Comparison of ENCODE assay signal across 9 mouse cellular contexts in genomic region chr5:108029968-108030367, GRCm38 (mm10). TPM values are rescaled to one million over a fixed set of nuclear protein-coding genes. Genes with fewer than 3 reads are reported as not detected.
DNase-seq lines count a peak whose midpoint lies in the region; ATAC-seq and TF ChIP-seq lines count a peak whose summit lies in the region.
"Had no signal": no experiment of that assay in that cellular context is flagged by ENCODE, and none has a peak within 500 bp of the region (broad histone marks: within the 10 kb centered on the region; RNA-seq: fewer than 3 reads in every experiment).

No protein-coding gene starts in this region.

- no peak overlapping the region for H3K27ac ChIP-seq in kidney, adult 2 months (ENCODE audit: insufficient read depth, low read depth, low read length)
- H3K27ac ChIP-seq in kidney, embryonic 16.5 days (ENCODE audit: low read length): no peak overlapping the region
- H3K27ac ChIP-seq in cortical plate, adult 2 months (ENCODE audit: insufficient read depth, low read length): no peak overlapping the region
- H3K27ac ChIP-seq in midbrain, embryonic 15.5 days: no peak overlapping the region
- H3K27ac ChIP-seq in neural tube, embryonic 15.5 days (replicated peaks): no peak overlapping the region
- H3K27ac ChIP-seq: stomach, embryonic 15.5 days had no signal

- no peaks in the 10 kb centered on the region for H3K4me1 ChIP-seq in kidney, adult 2 months (ENCODE audit: control insufficient read depth, insufficient read depth, low read length)
- H3K4me1 ChIP-seq in kidney, embryonic 16.5 days (ENCODE audit: insufficient read depth, low read length): no peaks in the 10 kb centered on the region
- no peaks in the 10 kb centered on the region for H3K4me1 ChIP-seq in cortical plate, adult 2 months (ENCODE audit: control insufficient read depth, insufficient read depth, low read length)
- no peaks in the 10 kb centered on the region for H3K4me1 ChIP-seq in midbrain, embryonic 15.5 days
- H3K4me1 ChIP-seq in neural tube, embryonic 15.5 days: no peaks in the 10 kb centered on the region
- H3K4me1 ChIP-seq: stomach, embryonic 15.5 days had no signal

- 81% methylated on average over 2 of the region's 2 CpGs for WGBS in kidney, adult 2 months
- WGBS in kidney, embryonic 16.5 days: 68% methylated on average over 2 of the region's 2 CpGs
- 86% methylated on average over 2 of the region's 2 CpGs for WGBS in midbrain, embryonic 15.5 days
- WGBS in neural tube, embryonic 15.5 days: 84% methylated on average over 2 of the region's 2 CpGs

- no peak overlapping the region for H3K9ac ChIP-seq in kidney, embryonic 16.5 days (replicated peaks; ENCODE audit: low read length)
- no peak overlapping the region for H3K9ac ChIP-seq in midbrain, embryonic 15.5 days
- no peak overlapping the region for H3K9ac ChIP-seq in neural tube, embryonic 15.5 days (replicated peaks)
- H3K9ac ChIP-seq: stomach, embryonic 15.5 days had no signal

- no peak overlapping the region for H3K4me2 ChIP-seq in kidney, embryonic 16.5 days (replicated peaks; ENCODE audit: low read depth, low read length)
- no peak overlapping the region for H3K4me2 ChIP-seq in midbrain, embryonic 15.5 days
- no peak overlapping the region for H3K4me2 ChIP-seq in neural tube, embryonic 15.5 days
- H3K4me2 ChIP-seq: stomach, embryonic 15.5 days had no signal

- H3K36me3 ChIP-seq in kidney, adult 2 months (ENCODE audit: control insufficient read depth, insufficient read depth, low read length): no peaks in the 10 kb centered on the region
- H3K36me3 ChIP-seq in kidney, embryonic 16.5 days (ENCODE audit: insufficient read depth, low read length): no peaks in the 10 kb centered on the region
- no peaks in the 10 kb centered on the region for H3K36me3 ChIP-seq in midbrain, embryonic 15.5 days (replicated peaks)
- no peaks in the 10 kb centered on the region for H3K36me3 ChIP-seq in neural tube, embryonic 15.5 days
- H3K36me3 ChIP-seq: stomach, embryonic 15.5 days had no signal

- no peak for TF ChIP-seq POLR2A in kidney, adult 2 months (IDR thresholded peaks at IDR 0.05; ENCODE audit: low read depth, low read length)
- no peak for TF ChIP-seq POLR2A in cortical plate, adult 2 months (IDR thresholded peaks at IDR 0.05; ENCODE audit: extremely low read depth, insufficient read depth, low read length)

- 0 out of 2 replicates have a peak, but pooled peaks have one; percentile 29 for TF ChIP-seq CTCF in kidney, adult 2 months (conservative IDR thresholded peaks at IDR 0.05; ENCODE audit: insufficient read depth, insufficient read length, low read depth, low read length)
- peak; percentile 23; the same call in 1 of the 2 replicates for TF ChIP-seq CTCF in cortical plate, adult 2 months (IDR thresholded peaks at IDR 0.05; ENCODE audit: extremely low read depth, insufficient read depth, low read length)

- H3K27me3 ChIP-seq in kidney, adult 2 months (replicated peaks; ENCODE audit: control insufficient read depth, insufficient read depth, low read length): no peaks in the 10 kb centered on the region
- no peaks in the 10 kb centered on the region for H3K27me3 ChIP-seq in kidney, embryonic 16.5 days (ENCODE audit: insufficient read depth, low read length)
- no peaks in the 10 kb centered on the region for H3K27me3 ChIP-seq in midbrain, embryonic 15.5 days (replicated peaks)
- 0 out of 2 replicates have a peak, but pooled peaks cover 3% of the 10 kb centered on the region for H3K27me3 ChIP-seq in neural tube, embryonic 15.5 days (replicated peaks)
- H3K27me3 ChIP-seq: stomach, embryonic 15.5 days had no signal

- peak; percentile 19 for DNase-seq in kidney, adult 2 months
- peak; percentile 67 for DNase-seq in 416B (ENCODE audit: low read depth)
- no peak for DNase-seq in frontal cortex, postnatal 25 days (ENCODE audit: low spot score in 2 of 2)

- no peak for ATAC-seq in kidney, embryonic 16.5 days (ENCODE audit: low FRiP score, low TSS enrichment)
- ATAC-seq in CD4-positive, CD25-positive, alpha-beta regulatory T cell, adult 4 months: peak; percentile 37
- no peak for ATAC-seq in midbrain, embryonic 15.5 days (replicated peaks)
- ATAC-seq in neural tube, embryonic 15.5 days (ENCODE audit: low FRiP score): no peak

- no peaks in the 10 kb centered on the region for H3K9me3 ChIP-seq in kidney, embryonic 16.5 days (ENCODE audit: low read length)
- no peaks in the 10 kb centered on the region for H3K9me3 ChIP-seq in midbrain, embryonic 15.5 days
- H3K9me3 ChIP-seq in neural tube, embryonic 15.5 days (replicated peaks): no peaks in the 10 kb centered on the region
- H3K9me3 ChIP-seq: stomach, embryonic 15.5 days had no signal

- no peak overlapping the region for H3K4me3 ChIP-seq in kidney, adult 2 months (ENCODE audit: insufficient read depth, low read depth, low read length)
- no peak overlapping the region for H3K4me3 ChIP-seq in kidney, embryonic 16.5 days (ENCODE audit: low read length)
- H3K4me3 ChIP-seq in cortical plate, adult 2 months (ENCODE audit: insufficient read depth, low read length): no peak overlapping the region
- H3K4me3 ChIP-seq in midbrain, embryonic 15.5 days: no peak overlapping the region
- H3K4me3 ChIP-seq in neural tube, embryonic 15.5 days (replicated peaks): no peak overlapping the region
- H3K4me3 ChIP-seq: stomach, embryonic 15.5 days had no signal

RNA-seq across cellular contexts. Expression of gene Mtf2, which starts 35.5 kb away (rescaled TPM):
- polyA plus RNA-seq in kidney, adult 2 months (2012; rRNA removed): 5.4 and 8.1 TPM in 2 replicates
- 91.5 and 97.4 TPM in 2 replicates for polyA plus RNA-seq in kidney, embryonic 16.5 days (2015; fragmentation: Nextera tagmentation; extraction: Ambion mirVana)
- 10 to 100 TPM; 52.0 to 56.9 TPM for polyA plus RNA-seq in CD4-positive, CD25-positive, alpha-beta regulatory T cell, adult 4 months (2017; shearing (Covaris generic))
- polyA plus RNA-seq in cortical plate, adult 2 months (2012; rRNA removed): 53.8 and 54.4 TPM in 2 replicates
- 111 and 120 TPM in 2 replicates for polyA plus RNA-seq in midbrain, embryonic 15.5 days (2015; fragmentation: Nextera tagmentation; extraction: Ambion mirVana)
- 83.8 and 132 TPM in 2 replicates for polyA plus RNA-seq in neural tube, embryonic 15.5 days (2015; fragmentation: Nextera tagmentation; extraction: Ambion mirVana)

RNA-seq across cellular contexts. Expression of gene Fam69a, which starts 43.1 kb away (rescaled TPM):
- 4.4 and 7.0 TPM in 2 replicates for polyA plus RNA-seq in kidney, adult 2 months (2012; rRNA removed)
- polyA plus RNA-seq in kidney, embryonic 16.5 days (2015; fragmentation: Nextera tagmentation; extraction: Ambion mirVana): 19.6 and 20.8 TPM in 2 replicates
- 10 to 100 TPM; 66.3 to 87.7 TPM for polyA plus RNA-seq in CD4-positive, CD25-positive, alpha-beta regulatory T cell, adult 4 months (2017; shearing (Covaris generic))
- 17.3 and 19.7 TPM in 2 replicates for polyA plus RNA-seq in cortical plate, adult 2 months (2012; rRNA removed)
- polyA plus RNA-seq in midbrain, embryonic 15.5 days (2015; fragmentation: Nextera tagmentation; extraction: Ambion mirVana): 50.0 and 53.3 TPM in 2 replicates
- 72.4 and 79.1 TPM in 2 replicates for polyA plus RNA-seq in neural tube, embryonic 15.5 days (2015; fragmentation: Nextera tagmentation; extraction: Ambion mirVana)

Comparison
In these comparisons a context has a peak if more than half of its experiments do, and no peak if none do; other contexts are left out.
1. DNase-seq: peak in kidney, adult 2 months (single experiment) and 416B (single experiment); none in frontal cortex, postnatal 25 days (0 of 2).